Mouse (Mus musculus) heart, adult 2 months (tissue): ENCODE measurements at regions not wholly inside any gene's neighbourhood (a gene's known extent, or its start where the extent isn't known, plus 50 kb on each side); places are given as distances from the start of the nearest gene placed in this dataset.

Experiments
- CTCF ChIP-seq: fragments of 200-600 bp; IDR thresholded peaks from 2 replicates; pipeline ENCODE4 v1.8.1; 2022; ENCODE audit warnings: antibody characterized with exemption, mild to moderate bottlenecking, moderate library complexity
- POLR2A ChIP-seq: fragments of 200-500 bp; IDR thresholded peaks from 2 replicates; pipeline ENCODE4 v1.6.1; 2011; ENCODE audit warnings: mild to moderate bottlenecking, low read depth, low read length, control low read depth; ENCODE audit not compliant: insufficient read depth

DNA sequence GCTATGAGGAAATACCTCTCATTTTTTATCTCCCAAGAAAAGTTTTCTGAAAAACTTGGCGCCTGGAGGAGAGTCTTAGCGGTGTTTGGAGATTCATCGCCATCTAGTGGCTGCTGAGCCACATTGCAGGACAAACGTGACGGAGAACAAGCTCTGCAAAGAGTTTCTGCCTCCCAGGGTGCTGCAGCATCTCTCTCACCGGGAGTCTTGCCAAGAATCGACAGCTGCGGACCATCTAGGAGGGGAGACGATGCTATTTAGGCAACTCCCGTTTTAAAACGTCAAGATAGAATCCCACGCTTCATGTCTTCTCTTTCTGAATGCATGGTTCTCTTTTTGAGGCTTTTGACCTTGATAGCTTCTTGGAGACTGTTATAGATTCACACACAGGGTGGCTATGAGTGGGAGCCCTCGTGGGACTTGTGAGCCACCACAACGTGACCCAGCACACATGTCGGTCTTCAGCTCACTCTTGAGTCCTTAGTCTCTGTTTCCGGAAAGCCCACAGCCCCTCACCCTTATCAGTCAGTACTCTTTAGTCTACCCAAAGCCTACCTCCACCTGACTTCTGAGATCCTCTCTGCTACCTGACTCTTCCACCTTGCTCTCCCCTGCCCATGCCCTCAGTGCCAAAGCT is 281.2 kb upstream of the Jmjd1c start:
- TF ChIP-seq CTCF (peak; percentile 93), POLR2A (no peak)
